Mouse (Mus musculus): Measurements from ENCODE around the gene Wnt3a. TPM values are rescaled to one million over a fixed set of nuclear protein-coding genes. Genes with fewer than 3 reads are reported as not detected.
A peak's percentile ranks its signal among the peaks of the same experiment; 100 is the strongest.
"Not testable (repeated sequence)": the region's sequence is repeated elsewhere in the genome, so short reads cannot be mapped to it uniquely, and the experiment has no call there.

The Wnt3a gene
- polyA plus RNA-seq, 1 experiment from 2014 or later, result 0.45 TPM

DNA sequence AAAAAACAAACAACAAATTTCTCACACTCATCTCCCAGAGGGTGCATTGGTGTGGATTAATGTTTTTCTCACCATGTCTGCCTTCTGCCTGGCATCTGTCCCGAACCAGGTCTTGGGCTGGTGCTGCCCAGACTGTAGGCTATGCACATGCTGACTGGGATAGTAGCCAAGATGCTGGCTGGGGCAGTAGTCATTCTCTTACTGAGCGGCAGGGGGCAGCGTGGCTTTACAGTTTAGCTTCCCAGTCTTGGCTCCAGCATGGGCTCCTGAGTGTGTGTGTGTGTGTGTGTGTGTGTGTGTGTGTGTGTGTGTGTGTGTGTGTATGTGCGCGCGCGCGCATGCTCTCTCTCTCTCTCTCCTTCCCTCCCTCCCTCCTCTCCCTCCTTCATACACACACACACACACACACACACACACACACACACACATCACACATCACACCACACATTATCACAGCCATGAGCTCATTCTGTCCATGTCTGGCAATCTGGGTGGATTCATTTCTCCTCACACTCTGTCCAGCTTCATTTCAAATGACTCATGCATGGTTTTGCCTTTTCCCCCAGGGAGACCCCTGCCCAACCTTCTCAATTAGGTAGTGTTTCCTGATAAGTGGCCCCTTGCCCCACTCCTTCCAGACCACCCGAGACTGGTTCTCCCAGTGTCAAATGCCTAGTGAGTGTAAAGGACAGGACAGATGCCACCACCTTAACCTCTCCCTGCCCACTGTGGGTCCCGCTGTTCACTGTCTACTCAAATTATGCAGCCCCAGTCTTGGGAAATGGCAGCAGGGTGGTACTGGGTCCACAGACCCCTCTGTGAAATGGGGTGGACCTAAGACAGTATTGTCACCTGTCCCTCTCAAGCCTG lies 12.4 kb upstream of the Wnt3a start:
- WGBS, result 27% methylated on average over 5 of the region's 10 CpGs
- Histone ChIP-seq H3K9ac (ENCODE audit: low read depth, low read length) (no peak overlapping the region), H3K27ac (ENCODE audit: low read depth, low read length) (no peak overlapping the region), H3K36me3 (ENCODE audit: control insufficient read depth, insufficient read depth, low read length) (no peaks in the 10 kb centered on the region), H3K4me2 (ENCODE audit: low read length) (no peak overlapping the region), H3K27me3 (replicated peaks; ENCODE audit: control insufficient read depth, insufficient read depth, low read length) (peaks cover 34% of the 10 kb centered on the region), H3K9me3 (ENCODE audit: control insufficient read depth, low read length) (no peaks in the 10 kb centered on the region), H3K4me3 (ENCODE audit: low read length) (no peak overlapping the region), H3K4me1 (ENCODE audit: control insufficient read depth, insufficient read depth, low read depth, low read length) (peaks cover 16% of the 10 kb centered on the region)
- ATAC-seq, result peak; percentile 68

DNA sequence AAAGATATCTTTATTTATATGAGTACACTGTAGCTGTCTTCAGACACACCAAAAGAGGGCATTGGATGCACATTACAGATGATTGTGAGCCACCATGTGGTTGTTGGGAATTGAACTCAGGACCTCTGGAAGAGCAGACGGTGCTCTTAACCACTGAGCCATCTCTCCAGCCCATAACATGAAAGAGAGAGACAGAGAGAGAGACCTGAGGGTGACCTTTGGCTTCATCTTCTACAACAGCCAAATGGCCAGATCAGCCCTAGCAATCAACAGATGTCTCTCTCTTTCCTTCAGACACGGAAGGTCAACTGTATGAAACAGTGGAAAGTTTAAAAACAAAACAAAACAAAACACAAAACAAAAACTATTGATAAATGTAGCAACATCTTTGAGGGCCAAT lies 10.5 kb upstream of the Wnt3a start:
- not testable (repeated sequence) for H3K36me3 ChIP-seq (ENCODE audit: control insufficient read depth, insufficient read depth, low read length); H3K27ac ChIP-seq (ENCODE audit: low read depth, low read length); H3K9me3 ChIP-seq (ENCODE audit: control insufficient read depth, low read length); H3K9ac ChIP-seq (ENCODE audit: low read depth, low read length); H3K4me2 ChIP-seq (ENCODE audit: low read length); H3K4me3 ChIP-seq (ENCODE audit: low read length); H3K4me1 ChIP-seq (ENCODE audit: control insufficient read depth, insufficient read depth, low read depth, low read length); ATAC-seq
- 65% methylated on average over 2 of the region's 2 CpGs for WGBS
- peaks cover 24% of the 10 kb centered on the region for H3K27me3 ChIP-seq (replicated peaks; ENCODE audit: control insufficient read depth, insufficient read depth, low read length)

DNA sequence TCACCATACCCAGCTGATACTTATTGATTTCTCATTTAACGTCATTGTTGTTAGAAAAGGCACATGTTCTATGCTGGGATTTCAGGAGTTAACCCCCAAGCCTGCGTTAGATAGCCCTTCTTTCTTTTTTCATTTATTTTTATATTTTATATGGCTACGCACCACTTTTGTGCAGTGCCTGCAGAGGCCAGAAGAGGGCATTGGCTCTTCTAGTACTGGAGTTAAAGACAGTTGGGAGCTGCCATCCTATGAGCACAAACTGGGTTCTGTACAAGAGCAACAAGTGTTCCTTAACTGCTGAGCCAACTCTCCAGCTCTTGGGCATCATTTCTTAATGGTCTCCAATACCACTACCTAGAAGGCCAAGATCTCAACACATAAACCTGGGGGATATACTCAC lies 9.6 kb upstream of the Wnt3a start:
- Histone ChIP-seq H3K4me1 (ENCODE audit: control insufficient read depth, insufficient read depth, low read depth, low read length) (no peaks in the 10 kb centered on the region), H3K36me3 (ENCODE audit: control insufficient read depth, insufficient read depth, low read length) (no peaks in the 10 kb centered on the region), H3K27ac (ENCODE audit: low read depth, low read length) (no peak overlapping the region), H3K4me3 (ENCODE audit: low read length) (no peak overlapping the region), H3K27me3 (replicated peaks; ENCODE audit: control insufficient read depth, insufficient read depth, low read length) (peaks cover 18% of the 10 kb centered on the region), H3K9me3 (ENCODE audit: control insufficient read depth, low read length) (no peaks in the 10 kb centered on the region), H3K9ac (ENCODE audit: low read depth, low read length) (no peak overlapping the region), H3K4me2 (ENCODE audit: low read length) (no peak overlapping the region)
- WGBS, result 16% methylated on average over 3 of the region's 3 CpGs
- no peak for ATAC-seq

DNA sequence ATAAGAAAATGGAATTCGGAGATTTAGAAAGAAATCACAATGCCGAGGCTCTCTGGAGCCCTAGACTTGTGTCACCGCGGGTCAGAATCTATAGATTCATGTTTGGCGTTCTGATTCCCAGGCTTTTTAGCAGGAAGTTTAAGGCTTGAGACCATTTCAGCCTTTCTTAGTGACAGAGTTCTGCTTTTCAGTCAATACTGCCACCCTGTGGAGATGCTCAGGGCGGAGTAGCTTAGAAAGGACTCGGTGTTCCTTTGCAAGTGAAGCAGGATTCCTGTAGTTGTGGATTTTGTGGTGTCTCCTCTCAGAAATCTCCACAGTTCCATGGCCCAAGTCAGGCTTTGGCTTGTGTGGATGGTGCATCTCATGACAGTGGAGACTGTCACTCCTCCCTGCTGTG lies 7.4 kb upstream of the Wnt3a start:
- Histone ChIP-seq H3K27ac (ENCODE audit: low read depth, low read length) (no peak overlapping the region), H3K27me3 (replicated peaks; ENCODE audit: control insufficient read depth, insufficient read depth, low read length) (peaks cover 14% of the 10 kb centered on the region; the same call in 1 of the 2 replicates), H3K9me3 (ENCODE audit: control insufficient read depth, low read length) (no peaks in the 10 kb centered on the region), H3K4me2 (ENCODE audit: low read length) (no peak overlapping the region), H3K9ac (ENCODE audit: low read depth, low read length) (0 out of 2 replicates have a peak overlapping the region, but pooled peaks have one; percentile 7), H3K36me3 (ENCODE audit: control insufficient read depth, insufficient read depth, low read length) (no peaks in the 10 kb centered on the region), H3K4me1 (ENCODE audit: control insufficient read depth, insufficient read depth, low read depth, low read length) (no peaks in the 10 kb centered on the region), H3K4me3 (ENCODE audit: low read length) (no peak overlapping the region)
- WGBS, result 25% methylated on average over 7 of the region's 7 CpGs
- ATAC-seq, result no peak

DNA sequence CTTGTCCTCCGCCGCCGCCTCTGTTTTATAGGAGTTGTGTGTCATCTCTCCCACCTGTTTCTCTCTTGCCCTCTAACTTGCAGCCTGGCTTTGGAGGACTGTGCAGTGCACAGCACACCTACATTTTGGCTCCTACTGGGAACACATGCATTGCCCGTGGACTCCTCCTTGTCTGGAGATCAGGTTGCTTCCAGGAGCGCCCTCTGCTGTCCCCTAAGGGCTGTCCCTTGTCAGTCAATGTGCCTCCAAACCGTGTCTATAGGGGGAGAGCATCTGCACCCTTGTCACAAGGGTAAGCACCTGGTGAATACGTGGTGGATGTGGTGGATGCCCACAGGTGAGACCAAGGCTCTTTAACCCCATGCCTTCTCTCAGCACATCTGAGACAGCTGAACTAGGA lies 3.1 kb upstream of the Wnt3a start:
- Histone ChIP-seq H3K36me3 (ENCODE audit: control insufficient read depth, insufficient read depth, low read length) (no peaks in the 10 kb centered on the region), H3K27me3 (replicated peaks; ENCODE audit: control insufficient read depth, insufficient read depth, low read length) (peaks cover 49% of the 10 kb centered on the region), H3K9me3 (ENCODE audit: control insufficient read depth, low read length) (no peaks in the 10 kb centered on the region), H3K4me1 (ENCODE audit: control insufficient read depth, insufficient read depth, low read depth, low read length) (peaks cover 12% of the 10 kb centered on the region), H3K4me2 (ENCODE audit: low read length) (no peak overlapping the region), H3K9ac (ENCODE audit: low read depth, low read length) (no peak overlapping the region), H3K27ac (ENCODE audit: low read depth, low read length) (no peak overlapping the region), H3K4me3 (ENCODE audit: low read length) (no peak overlapping the region)
- ATAC-seq, result no peak
- WGBS, result 27% methylated on average over 7 of the region's 7 CpGs

DNA sequence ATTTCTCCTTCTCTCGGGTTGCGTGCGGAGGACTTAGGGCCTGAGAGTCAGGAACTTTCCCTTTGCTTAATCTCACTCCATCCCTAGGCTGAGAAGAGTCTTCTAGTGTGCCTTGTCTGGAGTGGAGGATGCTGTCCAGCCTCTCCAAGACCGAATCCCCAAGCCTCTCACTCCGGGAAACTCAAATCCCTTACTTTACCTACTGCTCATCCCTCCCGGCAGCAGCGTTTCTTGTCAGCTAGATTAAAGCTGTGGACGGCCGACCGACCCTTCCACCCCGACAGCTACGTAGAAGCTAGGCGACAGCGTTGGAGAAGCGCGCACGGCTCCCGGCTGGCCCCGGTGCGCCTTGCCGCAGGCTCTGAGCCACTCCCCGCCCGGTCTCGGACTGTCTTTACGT lies 846 bp downstream of the Wnt3a start:
- WGBS, result under 1% methylated on average over 25 of the region's 25 CpGs
- H3K36me3 ChIP-seq (ENCODE audit: control insufficient read depth, insufficient read depth, low read length), result no peaks in the 10 kb centered on the region
- H3K4me2 ChIP-seq (ENCODE audit: low read length), result peak overlapping the region; percentile 60
- peak overlapping the region; percentile 37 for H3K4me3 ChIP-seq (ENCODE audit: low read length)
- H3K27me3 ChIP-seq (replicated peaks; ENCODE audit: control insufficient read depth, insufficient read depth, low read length), result peaks cover 71% of the 10 kb centered on the region
- no peak overlapping the region; the same call in 1 of the 2 replicates for H3K9ac ChIP-seq (ENCODE audit: low read depth, low read length)
- no peak overlapping the region for H3K27ac ChIP-seq (ENCODE audit: low read depth, low read length)
- H3K4me1 ChIP-seq (ENCODE audit: control insufficient read depth, insufficient read depth, low read depth, low read length), result peaks cover 12% of the 10 kb centered on the region
- no peaks in the 10 kb centered on the region for H3K9me3 ChIP-seq (ENCODE audit: control insufficient read depth, low read length)
- no peak for ATAC-seq

DNA sequence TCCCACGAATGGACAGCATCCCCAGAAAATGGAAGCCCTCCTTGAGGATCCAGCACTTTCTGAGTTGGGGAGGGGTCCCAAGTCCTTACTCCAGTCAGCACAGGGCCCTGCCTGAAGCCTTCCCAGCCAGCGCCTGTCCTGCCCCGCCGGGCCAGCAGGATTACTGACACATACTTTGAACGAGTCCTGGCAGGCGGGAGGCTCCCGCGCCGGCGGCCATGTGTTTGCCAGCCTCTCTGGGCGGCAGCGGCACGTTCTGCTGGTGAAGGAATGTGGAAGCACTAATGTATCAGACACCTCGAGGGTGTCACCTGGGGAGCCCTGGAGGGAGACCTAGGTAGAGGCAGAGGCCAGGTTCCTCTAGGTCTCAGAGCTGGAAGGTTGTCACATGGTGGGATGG lies 6.4 kb downstream of the Wnt3a start:
- Histone ChIP-seq H3K4me2 (ENCODE audit: low read length) (no peak overlapping the region), H3K9me3 (ENCODE audit: control insufficient read depth, low read length) (no peaks in the 10 kb centered on the region), H3K9ac (ENCODE audit: low read depth, low read length) (no peak overlapping the region), H3K4me1 (ENCODE audit: control insufficient read depth, insufficient read depth, low read depth, low read length) (peaks cover 5% of the 10 kb centered on the region), H3K36me3 (ENCODE audit: control insufficient read depth, insufficient read depth, low read length) (no peaks in the 10 kb centered on the region), H3K4me3 (ENCODE audit: low read length) (no peak overlapping the region), H3K27ac (ENCODE audit: low read depth, low read length) (no peak overlapping the region), H3K27me3 (replicated peaks; ENCODE audit: control insufficient read depth, insufficient read depth, low read length) (peaks cover 33% of the 10 kb centered on the region)
- ATAC-seq, result no peak
- 23% methylated on average over 14 of the region's 14 CpGs for WGBS

DNA sequence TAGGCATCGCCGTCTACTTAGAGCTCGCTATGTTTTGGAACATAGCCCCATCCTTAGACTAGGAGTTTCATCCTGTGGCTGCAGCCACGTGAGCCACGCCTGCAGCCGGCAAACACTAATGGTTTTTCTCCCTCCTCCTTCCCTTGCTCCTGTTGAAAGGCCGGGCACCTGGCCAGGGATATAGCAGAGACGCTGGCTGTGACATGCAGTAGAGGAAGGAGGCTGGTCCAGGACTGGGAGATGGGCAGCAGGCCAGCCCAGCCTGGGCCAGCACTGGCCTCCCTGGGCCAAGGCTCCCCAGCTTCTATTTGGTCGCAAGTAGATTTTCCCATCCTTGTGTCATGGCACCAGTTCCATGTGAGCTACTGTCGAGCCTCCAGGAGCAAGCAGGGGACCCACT lies 7.6 kb downstream of the Wnt3a start:
- Histone ChIP-seq H3K36me3 (ENCODE audit: control insufficient read depth, insufficient read depth, low read length) (no peaks in the 10 kb centered on the region), H3K4me3 (ENCODE audit: low read length) (no peak overlapping the region), H3K9me3 (ENCODE audit: control insufficient read depth, low read length) (no peaks in the 10 kb centered on the region), H3K27ac (ENCODE audit: low read depth, low read length) (no peak overlapping the region), H3K4me1 (ENCODE audit: control insufficient read depth, insufficient read depth, low read depth, low read length) (no peaks in the 10 kb centered on the region; the same call in 1 of the 2 replicates), H3K27me3 (replicated peaks; ENCODE audit: control insufficient read depth, insufficient read depth, low read length) (peaks cover 21% of the 10 kb centered on the region), H3K9ac (ENCODE audit: low read depth, low read length) (no peak overlapping the region), H3K4me2 (ENCODE audit: low read length) (no peak overlapping the region)
- 55% methylated on average over 10 of the region's 10 CpGs for WGBS
- peak; percentile 78 for ATAC-seq

DNA sequence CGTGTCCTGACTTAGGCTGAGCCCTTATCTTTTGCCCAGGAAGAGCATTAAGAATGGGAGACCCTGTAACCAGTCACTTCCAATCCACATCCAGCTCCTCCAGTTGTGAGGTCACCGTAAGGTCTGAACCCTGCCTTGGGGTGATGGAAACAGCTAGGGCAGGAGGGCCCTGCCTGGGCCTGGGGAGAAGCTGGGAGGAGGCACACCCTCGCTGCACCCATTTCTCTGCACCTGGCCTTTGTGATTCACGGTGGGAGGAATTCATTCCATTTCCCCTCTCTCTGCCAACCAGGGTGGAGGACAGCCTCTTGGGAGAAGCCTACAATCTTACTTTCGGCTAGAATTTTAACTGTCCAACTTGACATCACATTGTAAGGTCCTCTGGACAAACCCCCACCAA lies 8.4 kb downstream of the Wnt3a start:
- Histone ChIP-seq H3K4me3 (ENCODE audit: low read length) (no peak overlapping the region), H3K4me1 (ENCODE audit: control insufficient read depth, insufficient read depth, low read depth, low read length) (no peaks in the 10 kb centered on the region; the same call in 1 of the 2 replicates), H3K27me3 (replicated peaks; ENCODE audit: control insufficient read depth, insufficient read depth, low read length) (peaks cover 13% of the 10 kb centered on the region), H3K36me3 (ENCODE audit: control insufficient read depth, insufficient read depth, low read length) (no peaks in the 10 kb centered on the region), H3K4me2 (ENCODE audit: low read length) (no peak overlapping the region), H3K9me3 (ENCODE audit: control insufficient read depth, low read length) (no peaks in the 10 kb centered on the region), H3K27ac (ENCODE audit: low read depth, low read length) (no peak overlapping the region), H3K9ac (ENCODE audit: low read depth, low read length) (no peak overlapping the region)
- 69% methylated on average over 5 of the region's 5 CpGs for WGBS
- no peak for ATAC-seq

Measured in hindbrain, embryonic 16.5 days (tissue).